Mouse (Mus musculus): ENCODE data around the gene Tmem82. TPM values are rescaled to one million over a fixed set of nuclear protein-coding genes. Genes with fewer than 3 reads are reported as not detected.

The Tmem82 gene
- total and polyA plus RNA-seq, 2 experiments from 2014 or later, result 1.5 to 1.6 TPM

GRCm38 (mm10) chr4:141624134-141624533 is 5.7 kb upstream of the Tmem82 start:
- WGBS, result 92% methylated on average over 8 of the region's 8 CpGs

DNA sequence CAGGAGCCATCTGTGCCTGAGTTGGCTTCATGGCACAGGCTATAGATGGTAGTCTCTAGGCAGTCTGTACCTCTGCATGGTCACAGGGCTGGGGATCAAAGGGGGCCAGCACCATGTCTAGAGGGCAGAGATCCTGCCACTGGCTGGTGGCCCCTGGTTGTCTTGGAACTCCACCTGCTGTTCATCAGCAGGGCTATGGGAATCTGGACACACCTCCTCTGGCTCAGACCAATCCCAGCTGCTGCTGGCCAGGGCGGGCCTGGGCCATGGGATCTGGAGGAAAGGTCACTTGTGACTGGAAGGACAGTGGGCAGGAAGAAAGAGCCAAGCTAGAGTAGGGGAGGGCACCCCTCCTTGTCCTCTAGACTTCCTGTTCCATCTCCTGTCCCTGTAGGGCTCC is 5.2 kb upstream of the Tmem82 start, which contains the start of gene Slc25a34:
Gene Slc25a34 (minus strand): TSS at position 156 of the 400 bp plus-strand sequence.
- Histone ChIP-seq H3K4me1 (ENCODE audit: insufficient read depth, low read length) (0 out of 2 replicates have a peak, but pooled peaks cover 2% of the 10 kb centered on the region), H3K27me3 (ENCODE audit: insufficient read depth, low read length) (no peaks in the 10 kb centered on the region), H3K9me3 (ENCODE audit: low read length) (no peaks in the 10 kb centered on the region), H3K4me3 (ENCODE audit: low read length) (no peak within 1 kb of the TSS), H3K4me2 (ENCODE audit: low read depth, low read length) (0 out of 2 replicates have a peak within 1 kb of the TSS, but pooled peaks have one; percentile 21), H3K36me3 (ENCODE audit: insufficient read depth, low read length) (peaks cover 25% of the 10 kb centered on the region), H3K27ac (peak within 1 kb of the TSS; percentile 70), H3K9ac (replicated peaks; ENCODE audit: low read length) (no peak within 1 kb of the TSS)
- DNase-seq (ENCODE audit: low spot score) (peak; percentile 51), ATAC-seq (peak; percentile 82)
- no peak for TF ChIP-seq CTCF (IDR thresholded peaks at IDR 0.05; ENCODE audit: low read depth)
- 42% methylated on average over 1 of the region's 1 CpGs for WGBS

More at GRCm38 (mm10) chr4:141624134-141624533, 5.7 kb upstream of the Tmem82 start:
- H3K27me3 ChIP-seq (ENCODE audit: insufficient read depth, low read length), result no peaks in the 10 kb centered on the region
- TF ChIP-seq CTCF (IDR thresholded peaks at IDR 0.05; ENCODE audit: low read depth), result no peak
- no peak overlapping the region for H3K9ac ChIP-seq (replicated peaks; ENCODE audit: low read length)
- no peak overlapping the region for H3K4me2 ChIP-seq (ENCODE audit: low read depth, low read length)
- H3K4me1 ChIP-seq (ENCODE audit: insufficient read depth, low read length), result 0 out of 2 replicates have a peak, but pooled peaks cover 2% of the 10 kb centered on the region
- H3K4me3 ChIP-seq (ENCODE audit: low read length), result no peak overlapping the region
- ATAC-seq (0 out of 2 replicates have a peak, but pooled peaks have one; percentile 1), DNase-seq (ENCODE audit: low spot score) (no peak)
- no peaks in the 10 kb centered on the region for H3K9me3 ChIP-seq (ENCODE audit: low read length)
- H3K27ac ChIP-seq, result peak overlapping the region; percentile 70; the same call in 1 of the 2 replicates
- H3K36me3 ChIP-seq (ENCODE audit: insufficient read depth, low read length), result peaks cover 25% of the 10 kb centered on the region

GRCm38 (mm10) chr4:141623037-141623436 is 4.6 kb upstream of the Tmem82 start:
- peaks cover 21% of the 10 kb centered on the region for H3K36me3 ChIP-seq (ENCODE audit: insufficient read depth, low read length)
- DNase-seq (ENCODE audit: low spot score), result no peak
- H3K9me3 ChIP-seq (ENCODE audit: low read length), result no peaks in the 10 kb centered on the region
- no peak for ATAC-seq
- no peak overlapping the region for H3K4me3 ChIP-seq (ENCODE audit: low read length)
- 0 out of 2 replicates have a peak overlapping the region, but pooled peaks have one; percentile 21 for H3K4me2 ChIP-seq (ENCODE audit: low read depth, low read length)
- WGBS, result 89% methylated on average over 11 of the region's 11 CpGs
- 0 out of 2 replicates have a peak, but pooled peaks cover 2% of the 10 kb centered on the region for H3K4me1 ChIP-seq (ENCODE audit: insufficient read depth, low read length)
- H3K27me3 ChIP-seq (ENCODE audit: insufficient read depth, low read length), result no peaks in the 10 kb centered on the region
- TF ChIP-seq CTCF (IDR thresholded peaks at IDR 0.05; ENCODE audit: low read depth), result no peak
- peak overlapping the region; percentile 70 for H3K27ac ChIP-seq
- no peak overlapping the region for H3K9ac ChIP-seq (replicated peaks; ENCODE audit: low read length)

DNA sequence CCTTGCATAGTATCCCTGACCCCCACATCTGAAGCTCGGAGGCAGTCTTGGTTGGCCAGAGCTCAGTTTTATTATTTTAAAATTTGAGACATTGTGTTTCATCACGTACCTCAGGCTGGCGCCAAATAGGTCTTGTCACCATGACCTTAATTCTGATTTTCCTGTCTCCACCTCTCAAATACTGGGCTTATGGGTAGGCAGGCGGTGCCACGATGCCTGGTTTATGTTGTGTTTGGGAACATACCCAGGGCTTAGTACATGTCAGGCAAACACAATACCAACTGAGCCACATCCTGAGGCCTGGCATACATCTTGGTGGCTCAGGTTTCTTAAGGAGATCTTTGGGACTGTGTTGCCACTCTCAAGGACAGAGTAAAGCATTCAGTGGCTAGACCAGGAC is 4.1 kb upstream of the Tmem82 start:
- DNase-seq (ENCODE audit: low spot score) (no peak), ATAC-seq (no peak)
- Histone ChIP-seq H3K4me2 (ENCODE audit: low read depth, low read length) (0 out of 2 replicates have a peak overlapping the region, but pooled peaks have one; percentile 7), H3K4me1 (ENCODE audit: insufficient read depth, low read length) (peaks cover 6% of the 10 kb centered on the region), H3K9ac (replicated peaks; ENCODE audit: low read length) (no peak overlapping the region), H3K4me3 (ENCODE audit: low read length) (no peak overlapping the region), H3K9me3 (ENCODE audit: low read length) (no peaks in the 10 kb centered on the region), H3K27ac (peak overlapping the region; percentile 70; the same call in 1 of the 2 replicates), H3K27me3 (ENCODE audit: insufficient read depth, low read length) (no peaks in the 10 kb centered on the region), H3K36me3 (ENCODE audit: insufficient read depth, low read length) (peaks cover 16% of the 10 kb centered on the region)
- TF ChIP-seq CTCF (IDR thresholded peaks at IDR 0.05; ENCODE audit: low read depth), result no peak
- 86% methylated on average over 5 of the region's 5 CpGs for WGBS

- WGBS, result 79% methylated on average over 8 of the region's 8 CpGs
- no peak overlapping the region for H3K4me2 ChIP-seq (ENCODE audit: low read depth, low read length)
- H3K9me3 ChIP-seq (ENCODE audit: low read length), result no peaks in the 10 kb centered on the region
- no peak overlapping the region for H3K4me3 ChIP-seq (ENCODE audit: low read length)
- peaks cover 11% of the 10 kb centered on the region for H3K4me1 ChIP-seq (ENCODE audit: insufficient read depth, low read length)
- no peak for TF ChIP-seq CTCF (IDR thresholded peaks at IDR 0.05; ENCODE audit: low read depth)
- ATAC-seq (no peak), DNase-seq (ENCODE audit: low spot score) (no peak)
- H3K27ac ChIP-seq, result no peak overlapping the region
- no peaks in the 10 kb centered on the region for H3K27me3 ChIP-seq (ENCODE audit: insufficient read depth, low read length)
- no peak overlapping the region for H3K9ac ChIP-seq (replicated peaks; ENCODE audit: low read length)
- H3K36me3 ChIP-seq (ENCODE audit: insufficient read depth, low read length), result peaks cover 13% of the 10 kb centered on the region
These were observed 3.7 kb upstream of the Tmem82 start for GRCm38 (mm10) chr4:141622091-141622490.

GRCm38 (mm10) chr4:141621297-141621696 is 2.9 kb upstream of the Tmem82 start:
- no peak overlapping the region for H3K9ac ChIP-seq (replicated peaks; ENCODE audit: low read length)
- H3K4me3 ChIP-seq (ENCODE audit: low read length), result no peak overlapping the region
- no peak overlapping the region for H3K27ac ChIP-seq
- DNase-seq (ENCODE audit: low spot score), result no peak
- WGBS, result 78% methylated on average over 8 of the region's 8 CpGs
- ATAC-seq, result no peak
- no peaks in the 10 kb centered on the region for H3K27me3 ChIP-seq (ENCODE audit: insufficient read depth, low read length)
- no peaks in the 10 kb centered on the region for H3K9me3 ChIP-seq (ENCODE audit: low read length)
- H3K4me1 ChIP-seq (ENCODE audit: insufficient read depth, low read length), result peaks cover 11% of the 10 kb centered on the region
- H3K36me3 ChIP-seq (ENCODE audit: insufficient read depth, low read length), result peaks cover 7% of the 10 kb centered on the region
- H3K4me2 ChIP-seq (ENCODE audit: low read depth, low read length), result no peak overlapping the region
- TF ChIP-seq CTCF (IDR thresholded peaks at IDR 0.05; ENCODE audit: low read depth), result no peak

DNA sequence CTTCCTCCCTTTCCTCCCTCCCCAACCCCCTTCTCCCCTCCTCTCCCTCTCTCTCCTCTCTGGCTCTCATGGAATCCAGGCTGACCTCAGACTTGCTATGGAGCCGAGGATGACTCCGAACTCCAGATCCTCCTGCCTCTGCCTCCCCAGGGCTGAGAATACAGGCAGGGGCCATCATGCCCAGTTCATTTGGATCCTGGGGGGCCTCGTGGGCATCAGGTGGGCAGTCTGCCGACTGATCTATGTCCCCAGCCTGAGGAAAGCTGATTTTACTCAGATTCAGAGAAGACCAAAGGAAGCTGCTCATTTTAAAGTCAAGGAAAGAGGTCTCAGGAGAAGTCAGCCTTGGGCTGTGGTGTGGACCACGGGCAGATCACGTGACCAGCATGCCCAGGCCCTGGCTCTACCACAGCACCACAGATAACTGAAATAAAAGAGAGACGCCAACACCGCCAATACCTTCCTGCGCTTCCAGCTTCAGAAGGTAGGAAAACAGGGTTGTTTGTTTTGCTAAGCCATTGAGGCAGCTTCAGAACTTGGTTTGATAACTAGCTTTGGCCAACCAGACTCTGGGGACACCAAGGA is 958 bp upstream of the Tmem82 start:
- Histone ChIP-seq H3K4me1 (ENCODE audit: insufficient read depth, low read length) (peaks cover 11% of the 10 kb centered on the region), H3K9me3 (ENCODE audit: low read length) (no peaks in the 10 kb centered on the region), H3K27ac (no peak overlapping the region), H3K9ac (replicated peaks; ENCODE audit: low read length) (no peak overlapping the region), H3K36me3 (ENCODE audit: insufficient read depth, low read length) (no peaks in the 10 kb centered on the region), H3K4me3 (ENCODE audit: low read length) (no peak overlapping the region), H3K27me3 (ENCODE audit: insufficient read depth, low read length) (no peaks in the 10 kb centered on the region), H3K4me2 (ENCODE audit: low read depth, low read length) (no peak overlapping the region)
- no peak for ATAC-seq
- DNase-seq (ENCODE audit: low spot score), result no peak
- 87% methylated on average over 9 of the region's 9 CpGs for WGBS
- no peak for TF ChIP-seq CTCF (IDR thresholded peaks at IDR 0.05; ENCODE audit: low read depth)

All from hindbrain, postnatal 0 days (tissue).